Mouse (Mus musculus): ENCODE results near the gene Bex4.

The Bex4 gene

GRCm38 (mm10) chrX:136183107-136183506, 44.3 kb downstream of the Bex4 start:
- DNase-seq (ENCODE audit: low spot score): no peak
